Mouse (Mus musculus) brain, embryonic 14.5 days (tissue): ENCODE measurements around the gene Ano2.

Experiments used
- CTCF ChIP-seq: fragments of 200-500 bp; IDR thresholded peaks from 2 replicates; pipeline ENCODE4 v1.5.1; 2012; ENCODE audit warnings: inconsistent platforms, mild to moderate bottlenecking, moderate library complexity, borderline replicate concordance; ENCODE audit not compliant: insufficient read depth, insufficient read length; ENCODE audit errors: extremely low read depth
- POLR2A ChIP-seq: fragments of 200-500 bp; IDR thresholded peaks from 2 replicates; pipeline ENCODE4 v1.6.1; 2012; ENCODE audit warnings: mild to moderate bottlenecking, inconsistent platforms, borderline replicate concordance; ENCODE audit not compliant: poor library complexity, insufficient read depth, insufficient read length, severe bottlenecking; ENCODE audit errors: extremely low read depth

DNA sequence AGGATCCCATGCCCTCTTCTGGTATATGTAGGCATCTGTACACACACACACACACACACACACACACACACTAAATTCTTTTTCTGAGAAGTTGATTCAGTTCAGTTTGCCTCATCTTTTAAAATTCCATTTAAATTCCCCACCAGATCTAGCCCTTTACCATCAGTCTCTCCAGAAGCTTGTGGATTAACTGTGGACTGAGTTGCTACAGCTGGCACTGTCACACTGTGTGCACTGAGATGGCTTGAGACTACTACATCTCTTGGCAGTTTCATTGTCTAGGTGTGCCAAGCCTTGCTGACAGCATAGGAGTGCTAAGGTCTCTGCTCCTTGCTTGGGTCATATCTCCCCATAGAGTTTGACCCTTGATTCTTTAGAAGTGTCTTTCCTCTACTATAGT, 283.3 kb downstream of the Ano2 start:
- TF ChIP-seq CTCF (no peak), POLR2A (no peak)
